Mouse (Mus musculus): ENCODE measurements around the gene Gm20897.
"Not testable (repeated sequence)": the region's sequence is repeated elsewhere in the genome, so short reads cannot be mapped to it uniquely, and the experiment has no call there.

Gene Gm20897

DNA sequence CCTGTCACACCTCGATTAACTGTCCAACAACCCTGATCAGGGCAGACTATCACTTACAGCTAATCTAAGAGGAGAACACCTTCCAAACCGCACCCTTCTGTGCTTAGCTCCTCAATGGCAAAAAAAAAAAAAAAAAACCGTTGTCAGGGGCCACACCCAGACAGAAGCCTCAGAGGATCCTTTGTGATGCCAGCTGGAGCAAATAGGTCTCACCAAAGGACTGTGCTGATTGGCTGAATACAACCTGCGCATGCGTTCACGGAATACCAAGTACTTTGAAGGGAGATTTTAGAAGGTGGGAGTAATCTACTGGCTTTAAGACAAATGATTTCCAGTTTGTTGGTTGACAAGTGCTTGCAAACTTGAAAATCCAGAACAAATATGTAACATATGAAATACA lies at the start of gene Gm20897:
Gene Gm20897, minus strand, starts transcription at position 101 of the 400 bp plus-strand sequence.
- not testable (repeated sequence) for DNase-seq

Data from lung, adult 18-20 months (tissue).